Mouse (Mus musculus): ENCODE data around the gene Tnnt1.

Gene Tnnt1

GRCm38 (mm10) chr7:4497271-4497903 is 18.8 kb downstream of the Tnnt1 start:
- no peak for DNase-seq (ENCODE audit: low spot score)

GRCm38 (mm10) chr7:4496468-4496867 is 19.7 kb downstream of the Tnnt1 start:
- DNase-seq (ENCODE audit: low spot score), result no peak

- no peak for DNase-seq (ENCODE audit: low spot score)
Observed at GRCm38 (mm10) chr7:4493991-4494390, 22.2 kb downstream of the Tnnt1 start.

GRCm38 (mm10) chr7:4492284-4493224 is 23.6 kb downstream of the Tnnt1 start:
- DNase-seq (ENCODE audit: low spot score), result no peak

GRCm38 (mm10) chr7:4491308-4491707 is 24.9 kb downstream of the Tnnt1 start:
- no peak for DNase-seq (ENCODE audit: low spot score)

- no peak for DNase-seq (ENCODE audit: low spot score)
Observed at GRCm38 (mm10) chr7:4482281-4482680, 33.9 kb downstream of the Tnnt1 start.

- no peak for DNase-seq (ENCODE audit: low spot score)
Observed at GRCm38 (mm10) chr7:4479674-4480073, 36.5 kb downstream of the Tnnt1 start.

- no peak for DNase-seq (ENCODE audit: low spot score)
Observed at GRCm38 (mm10) chr7:4478796-4479291, 37.3 kb downstream of the Tnnt1 start.

- peak; percentile 89 for DNase-seq (ENCODE audit: low spot score)
Observed at GRCm38 (mm10) chr7:4478021-4478795, 38.0 kb downstream of the Tnnt1 start.

GRCm38 (mm10) chr7:4473940-4474339 is 42.2 kb downstream of the Tnnt1 start:
- DNase-seq (ENCODE audit: low spot score), result no peak

- DNase-seq (ENCODE audit: low spot score), result peak; percentile 65
Observed at GRCm38 (mm10) chr7:4471179-4471555, 45.0 kb downstream of the Tnnt1 start.

GRCm38 (mm10) chr7:4470275-4471178 is 45.7 kb downstream of the Tnnt1 start:
- DNase-seq (ENCODE audit: low spot score), result peak; percentile 70

GRCm38 (mm10) chr7:4467801-4468200 is 48.4 kb downstream of the Tnnt1 start:
- DNase-seq (ENCODE audit: low spot score), result no peak

- DNase-seq (ENCODE audit: low spot score), result no peak
Observed at GRCm38 (mm10) chr7:4464194-4464824, 51.9 kb downstream of the Tnnt1 start.

GRCm38 (mm10) chr7:4460576-4461434 is 55.4 kb downstream of the Tnnt1 start, which contains the start of gene Eps8l1:
Gene Eps8l1, plus strand, starts transcription at chr7:4460674.
- DNase-seq (ENCODE audit: low spot score), result peak; percentile 40
